Mouse (Mus musculus) liver, adult 2 months (tissue): ENCODE measurements around the gene Ino80d.

Experiments
- CTCF ChIP-seq: fragments of 200-500 bp; IDR thresholded peaks from 2 replicates; pipeline ENCODE4 v1.5.1; 2011; ENCODE audit warnings: low read depth, low read length, control low read depth
- POLR2A ChIP-seq: fragments of 200-500 bp; IDR thresholded peaks from 2 replicates; pipeline ENCODE4 v1.6.1; 2011; ENCODE audit warnings: low read length, control low read depth; ENCODE audit not compliant: insufficient read depth; ENCODE audit errors: extremely low read depth

DNA sequence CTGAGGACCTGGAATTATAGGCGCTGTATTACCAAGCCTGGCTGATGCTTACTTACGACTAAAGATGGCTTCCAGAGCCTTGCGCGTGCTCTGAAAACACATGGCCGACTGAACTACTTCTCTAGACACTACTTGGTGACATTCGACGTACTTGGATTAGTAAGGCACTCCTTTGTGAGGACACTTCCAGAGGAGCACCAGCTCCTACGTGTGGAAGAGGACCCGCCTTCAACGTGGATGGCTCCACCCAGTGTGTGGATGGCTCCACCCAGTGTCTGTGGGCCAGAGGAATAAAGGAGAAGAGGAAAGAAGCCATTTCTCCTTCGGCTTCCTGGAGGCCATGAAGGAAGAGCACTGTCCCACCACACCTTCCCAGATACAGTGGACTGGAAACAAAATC, 17.3 kb upstream of the Ino80d start:
- TF ChIP-seq CTCF (no peak), POLR2A (no peak)
